Mouse (Mus musculus) spleen, adult 12 weeks (tissue): ENCODE measurements at regions not wholly inside any gene's neighbourhood (a gene's known extent, or its start where the extent isn't known, plus 50 kb on each side); places are given as distances from the start of the nearest gene placed in this dataset.
"Not testable (repeated sequence)": the region's sequence is repeated elsewhere in the genome, so short reads cannot be mapped to it uniquely, and the experiment has no call there.

ENCODE experiments used
- DNase-seq: peaks from one replicate; pipeline ENCODE4 v3.0.0; 2022; ENCODE audit warnings: low spot score

- DNase-seq = not testable (repeated sequence)
Measured at GRCm38 (mm10) chr5:3141841-3142240, 199.4 kb upstream of the Cdk6 start.

- DNase-seq = peak; percentile 6
Measured at GRCm38 (mm10) chr5:3146544-3147295, 194.6 kb upstream of the Cdk6 start.

- DNase-seq = not testable (repeated sequence)
Measured at GRCm38 (mm10) chr5:3149886-3150285, 191.4 kb upstream of the Cdk6 start.

GRCm38 (mm10) chr5:3150766-3151165 is 190.5 kb upstream of the Cdk6 start:
- not testable (repeated sequence) for DNase-seq

GRCm38 (mm10) chr5:3151534-3152148 is 189.6 kb upstream of the Cdk6 start:
- not testable (repeated sequence) for DNase-seq

GRCm38 (mm10) chr5:3152149-3152865 is 189.0 kb upstream of the Cdk6 start:
- peak; percentile 22 for DNase-seq

GRCm38 (mm10) chr5:3165511-3165910 is 175.8 kb upstream of the Cdk6 start:
- not testable (repeated sequence) for DNase-seq

GRCm38 (mm10) chr5:3166496-3166895 is 174.8 kb upstream of the Cdk6 start:
- not testable (repeated sequence) for DNase-seq

GRCm38 (mm10) chr5:3193592-3193991 is 147.7 kb upstream of the Cdk6 start:
- DNase-seq = not testable (repeated sequence)

- DNase-seq = no peak
Measured at GRCm38 (mm10) chr5:3197952-3198841, 143.1 kb upstream of the Cdk6 start.

GRCm38 (mm10) chr5:3198869-3199550 is 142.3 kb upstream of the Cdk6 start:
- not testable (repeated sequence) for DNase-seq

GRCm38 (mm10) chr5:3206160-3206559 is 135.1 kb upstream of the Cdk6 start:
- not testable (repeated sequence) for DNase-seq

GRCm38 (mm10) chr5:3208293-3208692 is 133.0 kb upstream of the Cdk6 start:
- not testable (repeated sequence) for DNase-seq

GRCm38 (mm10) chr5:3211284-3211683 is 130.0 kb upstream of the Cdk6 start:
- no peak for DNase-seq

GRCm38 (mm10) chr5:3216053-3216452 is 125.2 kb upstream of the Cdk6 start:
- no peak for DNase-seq

- DNase-seq = no peak
Measured at GRCm38 (mm10) chr5:3219230-3219629, 122.1 kb upstream of the Cdk6 start.

GRCm38 (mm10) chr5:3219770-3220169 is 121.5 kb upstream of the Cdk6 start:
- DNase-seq = no peak

GRCm38 (mm10) chr5:3223819-3224218 is 117.5 kb upstream of the Cdk6 start:
- DNase-seq = not testable (repeated sequence)

- not testable (repeated sequence) for DNase-seq
Measured at GRCm38 (mm10) chr5:3224392-3225054, 116.8 kb upstream of the Cdk6 start.

GRCm38 (mm10) chr5:3225358-3225757 is 115.9 kb upstream of the Cdk6 start:
- DNase-seq = not testable (repeated sequence)

- DNase-seq = not testable (repeated sequence)
Measured at GRCm38 (mm10) chr5:3244067-3244466, 97.2 kb upstream of the Cdk6 start.
